Mouse (Mus musculus): ENCODE data around the gene B4galt1. TPM values are rescaled to one million over a fixed set of nuclear protein-coding genes. Genes with fewer than 3 reads are reported as not detected.

B4galt1 gene
- polyA plus RNA-seq, 1 experiment from 2014 or later: 9.1 TPM

- no peak overlapping the region for H3K9ac ChIP-seq
- no peaks in the 10 kb centered on the region; the same call in none of the 2 replicates for H3K36me3 ChIP-seq (replicated peaks; ENCODE audit: control insufficient read depth, insufficient read depth)
- H3K27ac ChIP-seq: no peak overlapping the region
- WGBS: 97% methylated on average over 4 of the region's 4 CpGs
- H3K9me3 ChIP-seq (ENCODE audit: control insufficient read depth, low read length): no peaks in the 10 kb centered on the region
- no peaks in the 10 kb centered on the region for H3K4me1 ChIP-seq (replicated peaks; ENCODE audit: control insufficient read depth, insufficient read depth, low read length)
- H3K27me3 ChIP-seq (ENCODE audit: control insufficient read depth, insufficient read depth, low read length): no peaks in the 10 kb centered on the region
- ATAC-seq (ENCODE audit: low FRiP score) (no peak), DNase-seq (ENCODE audit: low spot score) (no peak)
- H3K4me2 ChIP-seq (replicated peaks): no peak overlapping the region
- H3K4me3 ChIP-seq (replicated peaks; ENCODE audit: low read length): no peak overlapping the region
These were observed 33.8 kb downstream of the B4galt1 start for GRCm38 (mm10) chr4:40820024-40820423.

DNA sequence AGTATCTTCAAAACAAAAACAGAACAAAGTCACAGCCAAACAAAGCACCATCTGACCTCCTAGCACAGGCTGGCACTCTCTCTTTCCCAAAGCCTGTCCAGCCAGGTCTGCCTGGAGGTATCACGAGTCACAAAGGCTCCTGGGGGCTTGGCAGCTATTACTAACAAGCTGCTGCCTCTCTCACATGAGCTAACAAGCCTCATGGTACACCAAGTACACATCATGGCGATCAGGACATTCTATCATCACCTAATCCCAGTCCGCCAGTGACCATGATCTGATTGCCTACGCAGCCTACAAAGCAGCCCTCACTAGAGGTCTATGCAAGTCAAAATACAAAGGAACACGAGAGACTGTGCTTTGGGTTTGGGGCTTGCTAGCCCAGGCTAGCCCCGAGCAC, 34.7 kb downstream of the B4galt1 start:
- no peak for ATAC-seq (ENCODE audit: low FRiP score)
- WGBS: 94% methylated on average over 6 of the region's 6 CpGs
- Histone ChIP-seq H3K9me3 (ENCODE audit: control insufficient read depth, low read length) (no peaks in the 10 kb centered on the region), H3K4me3 (replicated peaks; ENCODE audit: low read length) (no peak overlapping the region), H3K4me1 (replicated peaks; ENCODE audit: control insufficient read depth, insufficient read depth, low read length) (no peaks in the 10 kb centered on the region), H3K27me3 (ENCODE audit: control insufficient read depth, insufficient read depth, low read length) (no peaks in the 10 kb centered on the region), H3K4me2 (replicated peaks) (no peak overlapping the region), H3K27ac (no peak overlapping the region), H3K9ac (no peak overlapping the region), H3K36me3 (replicated peaks; ENCODE audit: control insufficient read depth, insufficient read depth) (no peaks in the 10 kb centered on the region; the same call in none of the 2 replicates)
- DNase-seq (ENCODE audit: low spot score): no peak

DNA sequence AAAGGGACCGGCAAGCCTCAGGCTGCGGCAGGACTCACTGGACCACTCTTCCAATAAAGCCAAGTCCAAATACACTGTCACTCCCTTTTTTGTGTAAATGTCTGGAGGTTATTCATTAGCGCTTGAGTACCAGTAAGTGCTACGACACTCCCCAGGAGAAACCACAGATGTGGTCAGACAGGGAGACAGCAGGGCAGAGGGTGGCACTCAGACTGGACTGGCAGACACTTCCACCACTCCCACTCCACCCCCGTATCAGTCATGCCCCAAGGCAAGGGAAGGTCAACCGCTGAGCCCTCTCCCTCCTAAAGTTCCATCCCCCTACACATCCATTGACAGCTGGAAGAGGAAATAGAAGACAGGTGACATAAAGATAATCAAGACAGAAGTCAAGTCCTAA, 35.4 kb downstream of the B4galt1 start:
- 90% methylated on average over 6 of the region's 6 CpGs for WGBS
- no peak overlapping the region for H3K4me3 ChIP-seq (replicated peaks; ENCODE audit: low read length)
- no peak for ATAC-seq (ENCODE audit: low FRiP score)
- no peaks in the 10 kb centered on the region; the same call in none of the 2 replicates for H3K36me3 ChIP-seq (replicated peaks; ENCODE audit: control insufficient read depth, insufficient read depth)
- no peak overlapping the region for H3K9ac ChIP-seq
- no peak overlapping the region for H3K27ac ChIP-seq
- no peaks in the 10 kb centered on the region for H3K9me3 ChIP-seq (ENCODE audit: control insufficient read depth, low read length)
- no peaks in the 10 kb centered on the region for H3K27me3 ChIP-seq (ENCODE audit: control insufficient read depth, insufficient read depth, low read length)
- H3K4me1 ChIP-seq (replicated peaks; ENCODE audit: control insufficient read depth, insufficient read depth, low read length): no peaks in the 10 kb centered on the region
- no peak overlapping the region for H3K4me2 ChIP-seq (replicated peaks)
- DNase-seq (ENCODE audit: low spot score): no peak

GRCm38 (mm10) chr4:40817936-40818335, 35.9 kb downstream of the B4galt1 start:
- DNase-seq (ENCODE audit: low spot score) (no peak), ATAC-seq (ENCODE audit: low FRiP score) (no peak)
- H3K4me1 ChIP-seq (replicated peaks; ENCODE audit: control insufficient read depth, insufficient read depth, low read length): no peaks in the 10 kb centered on the region
- no peaks in the 10 kb centered on the region for H3K9me3 ChIP-seq (ENCODE audit: control insufficient read depth, low read length)
- WGBS: 94% methylated on average over 12 of the region's 12 CpGs
- H3K4me3 ChIP-seq (replicated peaks; ENCODE audit: low read length): no peak overlapping the region
- no peak overlapping the region for H3K9ac ChIP-seq
- no peaks in the 10 kb centered on the region for H3K27me3 ChIP-seq (ENCODE audit: control insufficient read depth, insufficient read depth, low read length)
- no peak overlapping the region for H3K4me2 ChIP-seq (replicated peaks)
- no peak overlapping the region for H3K27ac ChIP-seq
- H3K36me3 ChIP-seq (replicated peaks; ENCODE audit: control insufficient read depth, insufficient read depth): peaks cover 2% of the 10 kb centered on the region

DNA sequence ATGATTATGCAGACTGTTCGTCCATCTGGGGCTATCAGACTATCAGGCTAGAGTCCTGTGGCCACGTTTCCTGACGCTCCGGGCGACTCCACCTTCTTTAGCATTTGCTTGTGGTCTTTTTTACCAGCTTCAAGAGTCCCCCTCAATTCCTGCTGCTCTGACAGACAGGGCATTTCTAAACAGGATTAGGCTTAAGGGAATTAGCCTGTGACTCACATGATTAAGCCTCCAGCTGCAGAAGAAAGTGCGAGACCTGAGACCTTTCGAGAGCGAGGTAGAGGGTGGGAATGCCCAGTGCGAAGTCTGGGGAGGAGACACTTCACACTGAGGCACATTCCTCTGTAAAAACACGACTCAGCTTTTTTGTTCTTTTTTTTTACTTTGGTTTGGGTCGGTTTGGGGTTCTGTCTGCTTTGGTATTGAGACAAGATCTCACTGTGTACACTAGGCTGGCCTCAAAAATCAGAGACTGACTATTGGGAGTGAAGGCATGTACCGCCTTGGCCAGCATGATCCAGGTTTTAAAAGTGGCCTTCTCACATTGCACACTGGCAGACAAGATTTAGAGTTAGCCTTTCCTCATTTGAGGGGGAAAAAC, 37.9 kb downstream of the B4galt1 start:
- H3K4me1 ChIP-seq (replicated peaks; ENCODE audit: control insufficient read depth, insufficient read depth, low read length): no peaks in the 10 kb centered on the region
- H3K9ac ChIP-seq: no peak overlapping the region
- H3K36me3 ChIP-seq (replicated peaks; ENCODE audit: control insufficient read depth, insufficient read depth): peaks cover 10% of the 10 kb centered on the region
- no peak overlapping the region for H3K27ac ChIP-seq
- H3K4me3 ChIP-seq (replicated peaks; ENCODE audit: low read length): no peak overlapping the region
- DNase-seq (ENCODE audit: low spot score): no peak
- 53% methylated on average over 12 of the region's 12 CpGs for WGBS
- H3K9me3 ChIP-seq (ENCODE audit: control insufficient read depth, low read length): no peaks in the 10 kb centered on the region
- ATAC-seq (ENCODE audit: low FRiP score): no peak
- H3K4me2 ChIP-seq (replicated peaks): no peak overlapping the region
- no peaks in the 10 kb centered on the region for H3K27me3 ChIP-seq (ENCODE audit: control insufficient read depth, insufficient read depth, low read length)

DNA sequence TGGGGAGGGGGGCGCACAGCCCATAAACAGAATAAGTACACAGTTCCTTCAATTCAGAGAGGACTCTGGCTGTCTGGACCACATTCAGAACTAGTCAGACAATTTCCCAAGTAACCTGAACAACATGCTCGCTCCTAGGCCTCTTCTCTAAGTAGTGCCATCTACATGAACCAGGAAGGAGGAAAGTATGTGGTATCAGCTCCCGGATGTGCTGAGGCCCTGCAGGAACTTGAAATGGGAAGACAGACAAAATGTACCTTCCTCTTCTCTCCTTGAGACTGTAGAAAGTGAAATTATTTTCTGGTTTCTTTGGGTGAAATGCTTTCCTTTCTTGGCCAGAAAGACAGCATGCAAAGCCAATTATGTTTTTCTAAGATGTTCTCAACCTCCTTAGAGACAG, 38.7 kb downstream of the B4galt1 start:
- no peaks in the 10 kb centered on the region for H3K4me1 ChIP-seq (replicated peaks; ENCODE audit: control insufficient read depth, insufficient read depth, low read length)
- H3K36me3 ChIP-seq (replicated peaks; ENCODE audit: control insufficient read depth, insufficient read depth): peaks cover 10% of the 10 kb centered on the region
- no peak overlapping the region for H3K9ac ChIP-seq
- no peak overlapping the region for H3K4me3 ChIP-seq (replicated peaks; ENCODE audit: low read length)
- H3K27ac ChIP-seq: no peak overlapping the region
- WGBS: 96% methylated on average over 3 of the region's 3 CpGs
- H3K4me2 ChIP-seq (replicated peaks): no peak overlapping the region
- H3K9me3 ChIP-seq (ENCODE audit: control insufficient read depth, low read length): no peaks in the 10 kb centered on the region
- H3K27me3 ChIP-seq (ENCODE audit: control insufficient read depth, insufficient read depth, low read length): no peaks in the 10 kb centered on the region
- DNase-seq (ENCODE audit: low spot score) (no peak), ATAC-seq (ENCODE audit: low FRiP score) (no peak)

DNA sequence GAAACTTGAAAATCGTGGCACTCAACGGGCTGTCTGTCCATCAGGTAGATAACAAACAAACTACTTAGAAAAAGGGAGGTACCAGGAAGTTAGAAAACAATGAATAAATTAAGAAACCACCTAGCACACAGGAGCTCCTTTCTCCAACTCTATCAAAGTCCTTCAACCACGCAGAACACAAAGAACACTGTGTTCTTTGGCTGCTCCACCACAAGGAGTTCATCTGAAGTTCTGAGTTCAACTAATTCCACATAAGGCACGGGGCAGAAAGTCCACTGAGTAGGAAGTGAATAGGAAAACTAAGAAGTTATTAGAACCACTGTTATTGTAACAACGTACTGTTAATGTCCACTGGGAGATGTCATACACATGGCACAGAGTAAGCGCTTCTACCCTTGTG, 39.4 kb downstream of the B4galt1 start:
- WGBS: 86% methylated on average over 6 of the region's 6 CpGs
- Histone ChIP-seq H3K4me1 (replicated peaks; ENCODE audit: control insufficient read depth, insufficient read depth, low read length) (no peaks in the 10 kb centered on the region), H3K27ac (no peak overlapping the region), H3K9ac (no peak overlapping the region), H3K36me3 (replicated peaks; ENCODE audit: control insufficient read depth, insufficient read depth) (peaks cover 10% of the 10 kb centered on the region), H3K4me3 (replicated peaks; ENCODE audit: low read length) (no peak overlapping the region), H3K4me2 (replicated peaks) (no peak overlapping the region), H3K27me3 (ENCODE audit: control insufficient read depth, insufficient read depth, low read length) (no peaks in the 10 kb centered on the region), H3K9me3 (ENCODE audit: control insufficient read depth, low read length) (no peaks in the 10 kb centered on the region)
- no peak for DNase-seq (ENCODE audit: low spot score)
- no peak for ATAC-seq (ENCODE audit: low FRiP score)

DNA sequence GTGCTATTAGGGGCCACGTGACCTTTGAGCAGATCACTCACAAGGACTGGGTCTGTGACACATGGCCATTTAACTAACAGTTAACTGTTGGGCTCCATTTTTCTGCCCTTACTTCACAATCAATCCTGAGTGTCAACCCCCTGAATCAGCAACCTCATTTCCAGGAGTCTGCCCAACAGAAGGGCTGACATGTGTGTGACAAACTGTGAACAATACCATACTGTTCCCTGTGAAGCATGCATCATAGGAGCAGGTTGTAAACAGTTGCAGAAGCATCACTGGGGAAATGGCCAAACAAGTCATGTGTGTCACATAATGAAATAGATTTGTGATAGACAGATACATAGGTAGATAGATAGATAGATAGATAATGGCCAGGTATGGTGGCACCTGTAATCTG, 40.9 kb downstream of the B4galt1 start:
- no peaks in the 10 kb centered on the region for H3K9me3 ChIP-seq (ENCODE audit: control insufficient read depth, low read length)
- no peaks in the 10 kb centered on the region for H3K27me3 ChIP-seq (ENCODE audit: control insufficient read depth, insufficient read depth, low read length)
- H3K4me1 ChIP-seq (replicated peaks; ENCODE audit: control insufficient read depth, insufficient read depth, low read length): no peaks in the 10 kb centered on the region
- 97% methylated on average over 1 of the region's 1 CpGs for WGBS
- no peak overlapping the region for H3K4me2 ChIP-seq (replicated peaks)
- ATAC-seq (ENCODE audit: low FRiP score): no peak
- no peak for DNase-seq (ENCODE audit: low spot score)
- H3K9ac ChIP-seq: no peak overlapping the region
- H3K36me3 ChIP-seq (replicated peaks; ENCODE audit: control insufficient read depth, insufficient read depth): peaks cover 10% of the 10 kb centered on the region
- no peak overlapping the region for H3K4me3 ChIP-seq (replicated peaks; ENCODE audit: low read length)
- H3K27ac ChIP-seq: no peak overlapping the region

GRCm38 (mm10) chr4:40810481-40810880, 43.3 kb downstream of the B4galt1 start:
- no peak overlapping the region for H3K4me3 ChIP-seq (replicated peaks; ENCODE audit: low read length)
- DNase-seq (ENCODE audit: low spot score): no peak
- peaks cover 19% of the 10 kb centered on the region for H3K36me3 ChIP-seq (replicated peaks; ENCODE audit: control insufficient read depth, insufficient read depth)
- no peak overlapping the region for H3K27ac ChIP-seq
- H3K9me3 ChIP-seq (ENCODE audit: control insufficient read depth, low read length): no peaks in the 10 kb centered on the region
- H3K27me3 ChIP-seq (ENCODE audit: control insufficient read depth, insufficient read depth, low read length): no peaks in the 10 kb centered on the region
- H3K4me1 ChIP-seq (replicated peaks; ENCODE audit: control insufficient read depth, insufficient read depth, low read length): no peaks in the 10 kb centered on the region
- H3K4me2 ChIP-seq (replicated peaks): no peak overlapping the region
- 92% methylated on average over 5 of the region's 5 CpGs for WGBS
- no peak for ATAC-seq (ENCODE audit: low FRiP score)
- H3K9ac ChIP-seq: no peak overlapping the region

- Histone ChIP-seq H3K9me3 (ENCODE audit: control insufficient read depth, low read length) (no peaks in the 10 kb centered on the region), H3K4me1 (replicated peaks; ENCODE audit: control insufficient read depth, insufficient read depth, low read length) (no peaks in the 10 kb centered on the region), H3K27me3 (ENCODE audit: control insufficient read depth, insufficient read depth, low read length) (no peaks in the 10 kb centered on the region), H3K4me3 (replicated peaks; ENCODE audit: low read length) (no peak overlapping the region), H3K4me2 (replicated peaks) (no peak overlapping the region), H3K36me3 (replicated peaks; ENCODE audit: control insufficient read depth, insufficient read depth) (peaks cover 16% of the 10 kb centered on the region), H3K27ac (no peak overlapping the region), H3K9ac (no peak overlapping the region)
- ATAC-seq (ENCODE audit: low FRiP score) (no peak), DNase-seq (ENCODE audit: low spot score) (no peak)
- 94% methylated on average over 4 of the region's 4 CpGs for WGBS
These were observed 46.4 kb downstream of the B4galt1 start for GRCm38 (mm10) chr4:40807382-40807781.

Data from hindbrain, embryonic 14.5 days (tissue).